Mouse (Mus musculus): ENCODE measurements around the gene Kcnk5.

The Kcnk5 gene

DNA sequence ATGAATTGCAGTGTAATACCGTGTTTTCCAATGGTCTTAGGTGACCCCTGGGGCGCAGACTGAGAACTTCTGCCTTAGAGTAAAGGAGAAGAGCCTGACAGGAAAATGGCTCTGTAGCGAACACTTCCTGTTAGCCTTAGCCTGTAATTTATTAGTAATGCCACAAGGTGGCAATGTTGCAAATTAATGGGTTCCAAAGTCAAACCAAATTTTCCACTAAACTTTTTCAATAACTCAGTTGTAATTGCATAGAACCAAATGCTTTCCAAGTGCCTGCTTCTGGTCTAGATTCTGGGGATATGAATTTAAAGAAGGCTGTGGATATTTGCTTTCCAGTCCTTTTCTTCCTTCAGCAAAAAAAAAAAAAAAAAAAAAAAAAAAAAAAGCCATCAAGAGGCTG, 69.4 kb downstream of the Kcnk5 start:
- DNase-seq = no peak

DNA sequence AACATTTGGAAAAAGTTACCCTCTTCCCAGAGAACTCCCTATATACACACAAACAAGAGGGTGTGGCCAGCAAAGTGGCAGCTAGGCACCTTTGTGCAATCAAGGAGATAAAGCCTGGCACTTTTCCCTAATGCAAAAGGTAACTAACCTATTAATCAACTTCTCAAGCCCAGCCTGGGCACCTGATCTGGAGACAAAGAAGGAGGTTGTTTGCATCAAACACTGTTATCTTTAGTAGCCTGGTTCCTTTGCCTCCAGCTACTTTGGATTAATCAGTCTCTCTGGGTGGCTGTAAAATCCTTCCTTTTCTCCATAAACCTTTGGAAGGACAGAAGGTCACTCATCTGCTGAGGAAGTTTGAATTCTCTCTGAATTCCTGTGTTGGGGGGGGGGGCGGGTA, 70.7 kb downstream of the Kcnk5 start:
- no peak for DNase-seq

DNA sequence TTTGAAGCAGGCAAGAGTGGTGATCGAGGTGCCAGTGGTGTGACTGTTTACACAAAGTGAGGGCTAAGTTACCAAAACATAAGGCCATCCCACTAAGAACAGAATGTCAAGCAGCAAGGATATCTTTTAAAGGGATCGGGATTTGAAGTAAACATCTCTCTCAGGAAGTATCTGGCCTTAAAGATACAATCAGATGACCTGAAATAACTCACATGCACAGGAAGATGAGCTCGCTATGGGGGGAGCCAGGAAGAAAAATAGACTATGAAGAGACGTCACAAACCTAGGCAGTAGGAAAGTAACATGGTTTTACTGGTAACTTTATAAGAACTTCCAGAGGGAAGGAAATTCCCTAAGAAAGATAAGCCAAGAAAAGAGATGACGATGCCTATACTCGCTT, 75.3 kb downstream of the Kcnk5 start:
- no peak for DNase-seq

DNA sequence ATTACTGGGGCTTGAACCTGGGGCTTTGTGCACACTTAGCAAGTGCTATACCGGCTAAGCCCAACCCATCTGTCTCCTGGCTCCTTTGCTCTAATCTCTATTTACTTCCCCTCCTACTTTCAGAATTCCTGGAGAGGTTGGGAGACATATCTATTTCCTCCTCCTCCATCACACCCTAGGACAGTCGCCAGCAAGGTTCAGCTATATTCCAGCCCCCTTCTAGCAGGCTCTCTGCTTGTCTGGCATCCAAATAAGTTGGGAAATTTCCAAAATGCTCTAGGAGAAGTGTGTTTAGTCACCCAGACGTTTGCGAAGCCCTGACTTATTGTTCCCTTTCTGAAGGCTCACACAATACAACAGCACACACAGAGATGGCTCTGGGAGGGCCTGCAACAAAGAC, 78.4 kb downstream of the Kcnk5 start:
- DNase-seq = no peak

DNA sequence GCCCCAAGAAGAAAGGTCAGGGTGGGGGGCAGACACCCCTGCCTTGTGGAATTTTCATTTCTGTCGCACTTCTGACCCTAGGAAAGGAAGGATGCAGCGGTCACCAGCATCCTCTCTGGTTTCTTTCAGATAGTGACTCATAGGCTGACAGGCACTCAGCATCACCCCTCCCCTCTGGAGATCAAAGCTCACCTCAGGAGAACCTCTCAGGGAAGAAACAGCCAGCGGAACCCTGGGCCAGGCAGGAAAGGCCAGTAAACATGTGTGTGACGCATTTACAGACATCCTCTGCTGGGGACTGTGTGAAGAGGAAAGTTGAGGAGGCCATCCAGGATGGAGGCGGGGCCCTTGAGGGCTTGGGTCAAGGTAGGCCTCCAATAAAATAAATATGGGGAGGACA, 83.5 kb downstream of the Kcnk5 start:
- DNase-seq = no peak

DNA sequence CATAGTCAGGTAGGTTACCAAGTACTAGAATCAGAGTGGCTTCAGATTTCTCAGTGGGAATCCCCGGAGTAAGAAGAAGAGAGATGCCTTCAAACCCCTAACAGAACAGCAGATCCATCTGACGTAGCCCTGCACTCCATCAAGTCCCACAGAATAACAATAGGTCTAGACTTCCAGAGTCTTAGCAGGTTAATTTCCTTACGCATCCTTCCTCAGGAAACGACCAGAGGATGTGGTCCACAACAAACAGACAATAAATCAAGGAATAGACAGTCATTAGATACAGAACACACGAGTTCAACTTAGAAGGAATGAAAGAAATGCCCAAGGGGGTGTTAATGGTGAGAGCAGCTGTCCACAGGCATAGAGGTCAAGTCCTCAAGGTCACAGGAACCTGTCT, 86.7 kb downstream of the Kcnk5 start:
- DNase-seq = no peak

DNA sequence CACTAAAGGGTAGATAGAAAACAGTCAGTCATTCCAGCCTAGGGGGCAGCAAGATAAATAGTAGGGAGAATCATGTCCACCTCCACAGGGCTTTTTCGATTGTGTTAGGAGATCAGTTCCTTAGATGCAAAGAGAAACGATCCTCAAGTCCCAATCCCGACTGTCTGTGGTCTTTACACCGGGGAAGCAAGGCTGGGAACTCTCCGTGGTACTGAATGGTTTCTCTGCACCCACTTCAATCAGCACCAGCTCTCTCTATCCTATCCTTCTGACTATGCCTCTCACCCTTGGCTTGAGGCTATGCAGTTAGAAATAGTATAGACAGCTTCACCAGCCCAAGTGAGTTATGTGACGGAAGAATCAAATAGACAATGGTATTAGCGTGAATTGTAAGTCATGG, 88.1 kb downstream of the Kcnk5 start:
- DNase-seq = no peak

Data from thymus, adult 18-20 months (tissue).